Mouse (Mus musculus) heart, adult 9 months (tissue): ENCODE results near the gene Psg17.
"Not testable (repeated sequence)": the region's sequence is repeated elsewhere in the genome, so short reads cannot be mapped to it uniquely, and the experiment has no call there.

Experiments
- DNase-seq, 2 experiments: peaks; one replicate each; pipeline ENCODE4 v3.0.0; 2022; ENCODE audit warnings: low spot score in 2 of 2

The Psg17 gene

GRCm38 (mm10) chr7:18821507-18821906 lies at the start of gene Psg17:
TSS of gene Psg17 (minus strand) at chr7:18821607.
- DNase-seq: no peak

- not testable (repeated sequence) for DNase-seq
Measured at GRCm38 (mm10) chr7:18871031-18871430, 49.6 kb upstream of the Psg17 start, which contains the start of gene Pglyrp1. TSS of gene Pglyrp1 (plus strand) at chr7:18871331.

- DNase-seq: no peak
Measured at GRCm38 (mm10) chr7:18868491-18868890, 47.1 kb upstream of the Psg17 start.

- DNase-seq: no peak
Measured at GRCm38 (mm10) chr7:18862801-18863200, 41.4 kb upstream of the Psg17 start.

GRCm38 (mm10) chr7:18858310-18858916 lies 37.0 kb upstream of the Psg17 start:
- DNase-seq: peak; percentile 65 to 79

GRCm38 (mm10) chr7:18848395-18848794 lies 27.0 kb upstream of the Psg17 start:
- no peak for DNase-seq

- DNase-seq: no peak
Measured at GRCm38 (mm10) chr7:18844811-18845210, 23.4 kb upstream of the Psg17 start.

GRCm38 (mm10) chr7:18841174-18841567 lies 19.8 kb upstream of the Psg17 start:
- DNase-seq: no peak

GRCm38 (mm10) chr7:18840386-18841173 lies 19.2 kb upstream of the Psg17 start:
- DNase-seq: peak; percentile 75 to 87

GRCm38 (mm10) chr7:18839865-18840264 lies 18.5 kb upstream of the Psg17 start, which contains the start of gene Mill2:
TSS of gene Mill2 (plus strand) at chr7:18839966.
- peak; percentile 63 to 67 for DNase-seq

GRCm38 (mm10) chr7:18832298-18832697 lies 10.9 kb upstream of the Psg17 start:
- peak in 1 of 2 experiments; percentile 4 for DNase-seq

GRCm38 (mm10) chr7:18829545-18829944 lies 8.1 kb upstream of the Psg17 start:
- no peak for DNase-seq

GRCm38 (mm10) chr7:18828592-18828991 lies 7.2 kb upstream of the Psg17 start:
- DNase-seq: peak; percentile 10 to 13

- DNase-seq: no peak
Measured at GRCm38 (mm10) chr7:18827792-18828546, 6.6 kb upstream of the Psg17 start.

- no peak for DNase-seq
Measured at GRCm38 (mm10) chr7:18818301-18818700, 3.1 kb downstream of the Psg17 start.

- DNase-seq: no peak
Measured at GRCm38 (mm10) chr7:18803526-18803925, 17.9 kb downstream of the Psg17 start.

GRCm38 (mm10) chr7:18799129-18799528 lies 22.3 kb downstream of the Psg17 start:
- no peak for DNase-seq

GRCm38 (mm10) chr7:18798420-18798819 lies 23.0 kb downstream of the Psg17 start, which contains the start of gene Psg19:
TSS of gene Psg19 (minus strand) at chr7:18798520.
- DNase-seq: no peak

GRCm38 (mm10) chr7:18790671-18791070 lies 30.7 kb downstream of the Psg17 start:
- DNase-seq: peak in 1 of 2 experiments; percentile 11

- DNase-seq: not testable (repeated sequence)
Measured at GRCm38 (mm10) chr7:18781301-18781700, 40.1 kb downstream of the Psg17 start.

GRCm38 (mm10) chr7:18779337-18779781 lies 42.0 kb downstream of the Psg17 start:
- DNase-seq: peak; percentile 6 to 32
